Comparison of ENCODE assay signal across 8 mouse cellular contexts in the genomic region with DNA sequence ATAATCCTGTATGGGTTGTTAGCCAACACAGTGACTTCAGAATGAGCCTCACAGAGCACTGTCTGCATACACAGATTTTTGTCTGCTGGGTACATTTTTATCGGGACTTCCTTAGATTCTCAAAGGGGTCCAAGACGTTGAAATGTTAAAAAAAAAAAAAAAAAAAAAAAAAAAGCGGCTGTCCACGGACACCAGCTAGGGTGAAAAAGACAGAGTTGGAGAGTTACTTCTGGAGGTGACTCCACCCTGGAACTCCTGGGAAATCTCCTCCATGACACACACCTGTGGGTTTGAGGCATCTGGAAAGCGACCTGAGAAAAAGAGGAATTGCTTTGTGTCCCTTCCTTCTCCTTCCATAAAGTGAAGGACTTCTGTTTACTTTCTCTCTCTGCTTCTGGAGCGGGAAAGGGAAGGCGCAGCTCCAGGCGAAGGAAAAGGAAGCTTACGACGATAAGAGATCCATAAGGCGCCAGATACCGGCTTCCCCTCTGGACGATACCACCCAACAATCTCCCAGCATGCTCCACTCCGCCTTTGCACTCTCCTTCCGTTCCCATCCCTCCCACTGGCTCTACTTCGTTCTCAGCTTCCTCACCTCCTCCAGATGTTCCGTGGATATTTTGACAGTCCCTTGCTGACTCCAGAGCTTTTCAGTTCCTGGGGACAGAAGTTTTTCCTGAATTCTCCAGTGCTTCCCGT. TPM values are rescaled to one million over a fixed set of nuclear protein-coding genes. Genes with fewer than 3 reads are reported as not detected.
DNase-seq lines count a peak whose midpoint lies in the region; ATAC-seq and TF ChIP-seq lines count a peak whose summit lies in the region.

No protein-coding gene starts in this region.

- intact Hi-C loops in gastrocnemius, postnatal 14 days (cut with DNase I; ENCODE audit: low total_unique reads): no loop called here

- ATAC-seq in embryonic facial prominence, embryonic 12.5 days (ENCODE audit: insufficient number of reproducible peaks, insufficient read depth, low FRiP score, low TSS enrichment): no peak
- no peak for ATAC-seq in hindbrain, postnatal 0 days
- ATAC-seq in liver, embryonic 16.5 days (ENCODE audit: low read depth): peak; percentile 28
- ATAC-seq in stomach, embryonic 16.5 days (ENCODE audit: insufficient read depth, low FRiP score): no peak

- H3K4me3 ChIP-seq in embryonic facial prominence, embryonic 12.5 days: 0 out of 2 replicates have a peak overlapping the region, but pooled peaks have one; percentile 8
- no peak overlapping the region for H3K4me3 ChIP-seq in hindbrain, postnatal 0 days (ENCODE audit: low read length)
- H3K4me3 ChIP-seq in liver, embryonic 16.5 days (ENCODE audit: low read depth, low read length): 0 out of 2 replicates have a peak overlapping the region, but pooled peaks have one; percentile 7
- peak overlapping the region; percentile 22 for H3K4me3 ChIP-seq in stomach, embryonic 16.5 days (replicated peaks; ENCODE audit: low read length)

- no peak overlapping the region for H3K27ac ChIP-seq in embryonic facial prominence, embryonic 12.5 days
- H3K27ac ChIP-seq in hindbrain, postnatal 0 days: no peak overlapping the region
- H3K27ac ChIP-seq in liver, embryonic 16.5 days (ENCODE audit: low read length): no peak overlapping the region
- H3K27ac ChIP-seq in stomach, embryonic 16.5 days (ENCODE audit: low read length): peak overlapping the region; percentile 21; the same call in 1 of the 2 replicates

- peak; percentile 46 for DNase-seq in R1 (ENCODE audit: low read depth, low spot score)
- no peak for DNase-seq in hindbrain, postnatal 0 days (ENCODE audit: low spot score)
- no peak for DNase-seq in gastrocnemius, postnatal 14 days
- no peak for DNase-seq in cerebellum, adult 8-10 months
- DNase-seq in retina, postnatal 1 day: no peak

- TF ChIP-seq CTCF in hindbrain, postnatal 0 days (IDR thresholded peaks at IDR 0.05; ENCODE audit: low read depth): no peak

- H3K9me3 ChIP-seq in embryonic facial prominence, embryonic 12.5 days: no peaks in the 10 kb centered on the region
- no peaks in the 10 kb centered on the region for H3K9me3 ChIP-seq in hindbrain, postnatal 0 days (ENCODE audit: low read length)
- no peaks in the 10 kb centered on the region for H3K9me3 ChIP-seq in liver, embryonic 16.5 days (replicated peaks; ENCODE audit: control insufficient read depth, low read length)
- no peaks in the 10 kb centered on the region for H3K9me3 ChIP-seq in stomach, embryonic 16.5 days (replicated peaks; ENCODE audit: control insufficient read depth, low read length)

- peak overlapping the region; percentile 37 for H3K4me2 ChIP-seq in embryonic facial prominence, embryonic 12.5 days (replicated peaks)
- peak overlapping the region; percentile 41 for H3K4me2 ChIP-seq in hindbrain, postnatal 0 days (ENCODE audit: low read depth, low read length)
- H3K4me2 ChIP-seq in liver, embryonic 16.5 days (ENCODE audit: low read depth, low read length): peak overlapping the region; percentile 36
- H3K4me2 ChIP-seq in stomach, embryonic 16.5 days (ENCODE audit: low read depth, low read length): peak overlapping the region; percentile 60

- H3K36me3 ChIP-seq in embryonic facial prominence, embryonic 12.5 days: no peaks in the 10 kb centered on the region
- no peaks in the 10 kb centered on the region for H3K36me3 ChIP-seq in hindbrain, postnatal 0 days (ENCODE audit: insufficient read depth, low read length)
- no peaks in the 10 kb centered on the region for H3K36me3 ChIP-seq in liver, embryonic 16.5 days (ENCODE audit: control insufficient read depth, insufficient read depth)
- H3K36me3 ChIP-seq in stomach, embryonic 16.5 days (ENCODE audit: control insufficient read depth, insufficient read depth, low read length): no peaks in the 10 kb centered on the region

- H3K9ac ChIP-seq in embryonic facial prominence, embryonic 12.5 days: no peak overlapping the region
- no peak overlapping the region for H3K9ac ChIP-seq in hindbrain, postnatal 0 days (replicated peaks; ENCODE audit: low read length)
- no peak overlapping the region for H3K9ac ChIP-seq in liver, embryonic 16.5 days (ENCODE audit: low read depth, low read length)
- peak overlapping the region; percentile 23; the same call in 1 of the 2 replicates for H3K9ac ChIP-seq in stomach, embryonic 16.5 days (ENCODE audit: low read length)

- 47% methylated on average over 18 of the region's 18 CpGs for WGBS in embryonic facial prominence, embryonic 12.5 days
- WGBS in hindbrain, postnatal 0 days: 52% methylated on average over 18 of the region's 18 CpGs
- 23% methylated on average over 18 of the region's 18 CpGs for WGBS in liver, embryonic 16.5 days (ENCODE audit: insufficient replicate concordance)
- 24% methylated on average over 18 of the region's 18 CpGs for WGBS in stomach, embryonic 16.5 days

- H3K27me3 ChIP-seq in embryonic facial prominence, embryonic 12.5 days: no peaks in the 10 kb centered on the region
- no peaks in the 10 kb centered on the region for H3K27me3 ChIP-seq in hindbrain, postnatal 0 days (ENCODE audit: insufficient read depth, low read length)
- H3K27me3 ChIP-seq in liver, embryonic 16.5 days (ENCODE audit: control insufficient read depth, insufficient read depth, low read depth, low read length): no peaks in the 10 kb centered on the region
- no peaks in the 10 kb centered on the region for H3K27me3 ChIP-seq in stomach, embryonic 16.5 days (ENCODE audit: control insufficient read depth, insufficient read depth, low read length)

- H3K4me1 ChIP-seq in embryonic facial prominence, embryonic 12.5 days: no peaks in the 10 kb centered on the region
- H3K4me1 ChIP-seq in hindbrain, postnatal 0 days (ENCODE audit: insufficient read depth, low read length): no peaks in the 10 kb centered on the region
- H3K4me1 ChIP-seq in liver, embryonic 16.5 days (ENCODE audit: control insufficient read depth, low read depth, low read length): peaks cover 12% of the 10 kb centered on the region
- peaks cover 10% of the 10 kb centered on the region; the same call in 1 of the 2 replicates for H3K4me1 ChIP-seq in stomach, embryonic 16.5 days (ENCODE audit: control insufficient read depth, insufficient read depth, low read length)

RNA-seq across cellular contexts. Expression of a gene that starts 3.6 kb away (rescaled TPM):
- polyA plus RNA-seq in embryonic facial prominence, embryonic 12.5 days (2016; fragmentation: Nextera tagmentation; extraction: Ambion mirVana): not detected in 2 replicates
- 0.14 TPM in 1 of 2 replicates, not detected in the other for total RNA-seq in hindbrain, postnatal 0 days (2014; rRNA removed)
- polyA plus RNA-seq in hindbrain, postnatal 0 days (2015; fragmentation: Nextera tagmentation; extraction: Ambion mirVana): not detected in 2 replicates
- 0.12 and 0.20 TPM in 2 replicates for polyA plus RNA-seq in liver, embryonic 16.5 days (2015; fragmentation: Nextera tagmentation; extraction: Ambion mirVana)
- polyA plus RNA-seq in stomach, embryonic 16.5 days (2015; fragmentation: Nextera tagmentation; extraction: Ambion mirVana): 0.10 and 0.11 TPM in 2 replicates
- under 1 TPM in 1 of 2 experiments, not detected in 1; 0.16 TPM for total RNA-seq in gastrocnemius, postnatal 14 days (2021)

RNA-seq across cellular contexts. Expression of a gene that starts 3.7 kb away (rescaled TPM):
- polyA plus RNA-seq in embryonic facial prominence, embryonic 12.5 days (2016; fragmentation: Nextera tagmentation; extraction: Ambion mirVana): 0.09 TPM in 1 of 2 replicates, not detected in the other
- total RNA-seq in hindbrain, postnatal 0 days (2014; rRNA removed): not detected in 2 replicates
- polyA plus RNA-seq in hindbrain, postnatal 0 days (2015; fragmentation: Nextera tagmentation; extraction: Ambion mirVana): 0.50 and 0.54 TPM in 2 replicates
- polyA plus RNA-seq in liver, embryonic 16.5 days (2015; fragmentation: Nextera tagmentation; extraction: Ambion mirVana): 0.14 and 0.25 TPM in 2 replicates
- polyA plus RNA-seq in stomach, embryonic 16.5 days (2015; fragmentation: Nextera tagmentation; extraction: Ambion mirVana): 0.23 TPM in 1 of 2 replicates, not detected in the other
- under 1 TPM; 0.24 to 0.51 TPM for total RNA-seq in gastrocnemius, postnatal 14 days (2021)

RNA-seq across cellular contexts. Expression of a gene that starts 4.4 kb away (rescaled TPM):
- 0.48 and 0.70 TPM in 2 replicates for polyA plus RNA-seq in embryonic facial prominence, embryonic 12.5 days (2016; fragmentation: Nextera tagmentation; extraction: Ambion mirVana)
- 1.9 and 2.9 TPM in 2 replicates for total RNA-seq in hindbrain, postnatal 0 days (2014; rRNA removed)
- 2.3 TPM in 2 replicates for polyA plus RNA-seq in hindbrain, postnatal 0 days (2015; fragmentation: Nextera tagmentation; extraction: Ambion mirVana)
- 13.4 and 15.6 TPM in 2 replicates for polyA plus RNA-seq in liver, embryonic 16.5 days (2015; fragmentation: Nextera tagmentation; extraction: Ambion mirVana)
- polyA plus RNA-seq in stomach, embryonic 16.5 days (2015; fragmentation: Nextera tagmentation; extraction: Ambion mirVana): 2.7 and 2.8 TPM in 2 replicates
- under 1 TPM; 0.47 to 0.80 TPM for total RNA-seq in gastrocnemius, postnatal 14 days (2021)

RNA-seq across cellular contexts. Expression of a gene that starts 16.6 kb away (rescaled TPM):
- 4.8 and 5.2 TPM in 2 replicates for polyA plus RNA-seq in embryonic facial prominence, embryonic 12.5 days (2016; fragmentation: Nextera tagmentation; extraction: Ambion mirVana)
- 9.9 and 11.5 TPM in 2 replicates for total RNA-seq in hindbrain, postnatal 0 days (2014; rRNA removed)
- polyA plus RNA-seq in hindbrain, postnatal 0 days (2015; fragmentation: Nextera tagmentation; extraction: Ambion mirVana): 2.4 and 2.5 TPM in 2 replicates
- 0.69 and 0.70 TPM in 2 replicates for polyA plus RNA-seq in liver, embryonic 16.5 days (2015; fragmentation: Nextera tagmentation; extraction: Ambion mirVana)
- 2.0 and 2.2 TPM in 2 replicates for polyA plus RNA-seq in stomach, embryonic 16.5 days (2015; fragmentation: Nextera tagmentation; extraction: Ambion mirVana)
- total RNA-seq in gastrocnemius, postnatal 14 days (2021): 1 to 10 TPM; 4.7 to 4.9 TPM

RNA-seq across cellular contexts. Expression of a gene that starts 20.3 kb away (rescaled TPM):
- polyA plus RNA-seq in embryonic facial prominence, embryonic 12.5 days (2016; fragmentation: Nextera tagmentation; extraction: Ambion mirVana): 0.09 TPM in 1 of 2 replicates, not detected in the other
- total RNA-seq in hindbrain, postnatal 0 days (2014; rRNA removed): 0.37 and 0.50 TPM in 2 replicates
- 0.09 and 0.16 TPM in 2 replicates for polyA plus RNA-seq in hindbrain, postnatal 0 days (2015; fragmentation: Nextera tagmentation; extraction: Ambion mirVana)
- not detected in 2 replicates for polyA plus RNA-seq in liver, embryonic 16.5 days (2015; fragmentation: Nextera tagmentation; extraction: Ambion mirVana)
- 0.06 and 0.16 TPM in 2 replicates for polyA plus RNA-seq in stomach, embryonic 16.5 days (2015; fragmentation: Nextera tagmentation; extraction: Ambion mirVana)
- under 1 TPM in 1 of 2 experiments, not detected in 1; 0.24 TPM for total RNA-seq in gastrocnemius, postnatal 14 days (2021)
